Mouse (Mus musculus) ZHBTc4 (cell line): ENCODE measurements at regions not wholly inside any gene's neighbourhood (a gene's known extent, or its start where the extent isn't known, plus 50 kb on each side); places are given as distances from the start of the nearest gene placed in this dataset.

ENCODE experiments used
- DNase-seq: peaks from one replicate; pipeline ENCODE4 v3.0.0-alpha.2; 2011; ENCODE audit warnings: low read depth, low spot score

GRCm38 (mm10) chr13:110673536-110673935, 278.7 kb downstream of the Plk2 start:
- no peak for DNase-seq

- DNase-seq, result no peak
These were observed 288.6 kb downstream of the Plk2 start for GRCm38 (mm10) chr13:110683259-110684041.

- DNase-seq, result no peak
These were observed 293.9 kb downstream of the Plk2 start for GRCm38 (mm10) chr13:110688796-110689195.

GRCm38 (mm10) chr13:110690501-110691255, 295.8 kb downstream of the Plk2 start:
- no peak for DNase-seq

- no peak for DNase-seq
These were observed 297.9 kb downstream of the Plk2 start for GRCm38 (mm10) chr13:110692696-110693095.

GRCm38 (mm10) chr13:110694876-110695275, 300.0 kb downstream of the Plk2 start:
- DNase-seq, result no peak

GRCm38 (mm10) chr13:110696549-110696948, 301.7 kb downstream of the Plk2 start:
- DNase-seq, result peak; percentile 56

- DNase-seq, result no peak
These were observed 309.4 kb downstream of the Plk2 start for GRCm38 (mm10) chr13:110704261-110704660.

GRCm38 (mm10) chr13:110710847-110711246, 316.0 kb downstream of the Plk2 start:
- DNase-seq, result no peak

- DNase-seq, result no peak
These were observed 317.7 kb downstream of the Plk2 start for GRCm38 (mm10) chr13:110712527-110712926.

GRCm38 (mm10) chr13:110722170-110722569, 327.3 kb downstream of the Plk2 start:
- no peak for DNase-seq

GRCm38 (mm10) chr13:110722752-110723151, 327.9 kb downstream of the Plk2 start:
- DNase-seq, result no peak

- no peak for DNase-seq
These were observed 330.0 kb downstream of the Plk2 start for GRCm38 (mm10) chr13:110724836-110725235.

- peak; percentile 28 for DNase-seq
These were observed 331.0 kb downstream of the Plk2 start for GRCm38 (mm10) chr13:110725821-110726220.

- no peak for DNase-seq
These were observed 340.7 kb downstream of the Plk2 start for GRCm38 (mm10) chr13:110735511-110735910.

- no peak for DNase-seq
These were observed 346.8 kb downstream of the Plk2 start for GRCm38 (mm10) chr13:110741576-110742206.

- peak; percentile 13 for DNase-seq
These were observed 352.5 kb downstream of the Plk2 start for GRCm38 (mm10) chr13:110747223-110747868.

GRCm38 (mm10) chr13:110752746-110753145, 357.9 kb downstream of the Plk2 start:
- no peak for DNase-seq

GRCm38 (mm10) chr13:110754548-110754947, 359.7 kb downstream of the Plk2 start:
- DNase-seq, result no peak

GRCm38 (mm10) chr13:110756877-110757276, 362.0 kb downstream of the Plk2 start:
- DNase-seq, result no peak

- DNase-seq, result no peak
These were observed 374.4 kb downstream of the Plk2 start for GRCm38 (mm10) chr13:110769210-110769609.

GRCm38 (mm10) chr13:110775251-110775650, 380.4 kb downstream of the Plk2 start:
- no peak for DNase-seq
